Mouse (Mus musculus): ENCODE results near the gene Fbxo48. TPM values are rescaled to one million over a fixed set of nuclear protein-coding genes. Genes with fewer than 3 reads are reported as not detected.

Gene Fbxo48
- total and polyA plus RNA-seq, 2 experiments from 2014 or later, result 0.27 TPM; not detected in 1

GRCm38 (mm10) chr11:16951761-16952010 is 511 bp downstream of the Fbxo48 start:
- no peak for TF ChIP-seq EP300 (IDR thresholded peaks at IDR 0.05; ENCODE audit: low read depth)

GRCm38 (mm10) chr11:16956115-16956862 is 5.1 kb downstream of the Fbxo48 start:
- Histone ChIP-seq H3K27ac (ENCODE audit: low read depth) (no peak overlapping the region), H3K9me3 (replicated peaks; ENCODE audit: control insufficient read depth, low read length) (no peaks in the 10 kb centered on the region), H3K4me3 (ENCODE audit: low read depth, low read length) (no peak overlapping the region), H3K27me3 (ENCODE audit: control insufficient read depth, insufficient read depth, low read length) (no peaks in the 10 kb centered on the region), H3K36me3 (replicated peaks; ENCODE audit: control insufficient read depth, insufficient read depth, low read length) (no peaks in the 10 kb centered on the region), H3K9ac (replicated peaks; ENCODE audit: low read depth, low read length) (no peak overlapping the region), H3K4me1 (ENCODE audit: control insufficient read depth, insufficient read depth) (peaks cover 10% of the 10 kb centered on the region), H3K4me2 (ENCODE audit: low read depth, low read length) (no peak overlapping the region)
- DNase-seq (ENCODE audit: low spot score) (no peak), ATAC-seq (ENCODE audit: insufficient read depth, low read depth) (no peak)
- TF ChIP-seq EP300 (IDR thresholded peaks at IDR 0.05; ENCODE audit: low read depth) (no peak), CTCF (IDR thresholded peaks at IDR 0.05; ENCODE audit: low read depth) (no peak)
- WGBS, result 70% methylated on average over 6 of the region's 6 CpGs

More at GRCm38 (mm10) chr11:16951761-16952010, 511 bp downstream of the Fbxo48 start:
- no peak for DNase-seq (ENCODE audit: low spot score)
- WGBS, result under 1% methylated on average over 9 of the region's 9 CpGs
- Histone ChIP-seq H3K27me3 (ENCODE audit: control insufficient read depth, insufficient read depth, low read length) (no peaks in the 10 kb centered on the region), H3K36me3 (replicated peaks; ENCODE audit: control insufficient read depth, insufficient read depth, low read length) (no peaks in the 10 kb centered on the region), H3K27ac (ENCODE audit: low read depth) (peak overlapping the region; percentile 56), H3K4me2 (ENCODE audit: low read depth, low read length) (peak overlapping the region; percentile 85), H3K4me3 (ENCODE audit: low read depth, low read length) (peak overlapping the region; percentile 60), H3K9ac (replicated peaks; ENCODE audit: low read depth, low read length) (peak overlapping the region; percentile 56), H3K4me1 (ENCODE audit: control insufficient read depth, insufficient read depth) (peaks cover 10% of the 10 kb centered on the region), H3K9me3 (replicated peaks; ENCODE audit: control insufficient read depth, low read length) (no peaks in the 10 kb centered on the region)
- no peak for ATAC-seq (ENCODE audit: insufficient read depth, low read depth)

- H3K36me3 ChIP-seq (replicated peaks; ENCODE audit: control insufficient read depth, insufficient read depth, low read length), result no peaks in the 10 kb centered on the region
- H3K9me3 ChIP-seq (replicated peaks; ENCODE audit: control insufficient read depth, low read length), result no peaks in the 10 kb centered on the region
- no peak overlapping the region for H3K4me2 ChIP-seq (ENCODE audit: low read depth, low read length)
- peaks cover 4% of the 10 kb centered on the region for H3K4me1 ChIP-seq (ENCODE audit: control insufficient read depth, insufficient read depth)
- no peak for ATAC-seq (ENCODE audit: insufficient read depth, low read depth)
- H3K27me3 ChIP-seq (ENCODE audit: control insufficient read depth, insufficient read depth, low read length), result no peaks in the 10 kb centered on the region
- 89% methylated on average over 6 of the region's 6 CpGs for WGBS
- H3K4me3 ChIP-seq (ENCODE audit: low read depth, low read length), result no peak overlapping the region
- no peak for DNase-seq (ENCODE audit: low spot score)
- TF ChIP-seq EP300 (IDR thresholded peaks at IDR 0.05; ENCODE audit: low read depth), result no peak
- no peak for TF ChIP-seq CTCF (IDR thresholded peaks at IDR 0.05; ENCODE audit: low read depth)
- H3K27ac ChIP-seq (ENCODE audit: low read depth), result no peak overlapping the region
- H3K9ac ChIP-seq (replicated peaks; ENCODE audit: low read depth, low read length), result no peak overlapping the region
Observed at GRCm38 (mm10) chr11:16957030-16957429, 5.9 kb downstream of the Fbxo48 start.

GRCm38 (mm10) chr11:16958520-16958919 is 7.3 kb downstream of the Fbxo48 start:
- Histone ChIP-seq H3K27me3 (ENCODE audit: control insufficient read depth, insufficient read depth, low read length) (no peaks in the 10 kb centered on the region), H3K4me2 (ENCODE audit: low read depth, low read length) (no peak overlapping the region), H3K9me3 (replicated peaks; ENCODE audit: control insufficient read depth, low read length) (no peaks in the 10 kb centered on the region), H3K27ac (ENCODE audit: low read depth) (no peak overlapping the region), H3K36me3 (replicated peaks; ENCODE audit: control insufficient read depth, insufficient read depth, low read length) (no peaks in the 10 kb centered on the region), H3K4me1 (ENCODE audit: control insufficient read depth, insufficient read depth) (no peaks in the 10 kb centered on the region), H3K4me3 (ENCODE audit: low read depth, low read length) (no peak overlapping the region), H3K9ac (replicated peaks; ENCODE audit: low read depth, low read length) (no peak overlapping the region)
- DNase-seq (ENCODE audit: low spot score) (no peak), ATAC-seq (ENCODE audit: insufficient read depth, low read depth) (no peak)
- TF ChIP-seq CTCF (IDR thresholded peaks at IDR 0.05; ENCODE audit: low read depth) (no peak), EP300 (IDR thresholded peaks at IDR 0.05; ENCODE audit: low read depth) (no peak)
- 65% methylated on average over 1 of the region's 1 CpGs for WGBS

GRCm38 (mm10) chr11:16967806-16968205 is 16.6 kb downstream of the Fbxo48 start:
- H3K9ac ChIP-seq (replicated peaks; ENCODE audit: low read depth, low read length), result no peak overlapping the region
- no peak overlapping the region for H3K4me2 ChIP-seq (ENCODE audit: low read depth, low read length)
- no peaks in the 10 kb centered on the region for H3K9me3 ChIP-seq (replicated peaks; ENCODE audit: control insufficient read depth, low read length)
- TF ChIP-seq EP300 (IDR thresholded peaks at IDR 0.05; ENCODE audit: low read depth), result no peak
- TF ChIP-seq CTCF (IDR thresholded peaks at IDR 0.05; ENCODE audit: low read depth), result peak; percentile 49
- H3K4me1 ChIP-seq (ENCODE audit: control insufficient read depth, insufficient read depth), result no peaks in the 10 kb centered on the region
- H3K4me3 ChIP-seq (ENCODE audit: low read depth, low read length), result no peak overlapping the region
- H3K27ac ChIP-seq (ENCODE audit: low read depth), result no peak overlapping the region
- no peaks in the 10 kb centered on the region for H3K36me3 ChIP-seq (replicated peaks; ENCODE audit: control insufficient read depth, insufficient read depth, low read length)
- H3K27me3 ChIP-seq (ENCODE audit: control insufficient read depth, insufficient read depth, low read length), result no peaks in the 10 kb centered on the region
- WGBS, result 19% methylated on average over 2 of the region's 2 CpGs
- DNase-seq (ENCODE audit: low spot score) (peak; percentile 29), ATAC-seq (ENCODE audit: insufficient read depth, low read depth) (no peak)

- no peak overlapping the region for H3K9ac ChIP-seq (replicated peaks; ENCODE audit: low read depth, low read length)
- H3K9me3 ChIP-seq (replicated peaks; ENCODE audit: control insufficient read depth, low read length), result no peaks in the 10 kb centered on the region
- no peak overlapping the region for H3K4me2 ChIP-seq (ENCODE audit: low read depth, low read length)
- no peak for ATAC-seq (ENCODE audit: insufficient read depth, low read depth)
- no peak for DNase-seq (ENCODE audit: low spot score)
- WGBS, result 29% methylated on average over 2 of the region's 2 CpGs
- TF ChIP-seq EP300 (IDR thresholded peaks at IDR 0.05; ENCODE audit: low read depth) (no peak), CTCF (IDR thresholded peaks at IDR 0.05; ENCODE audit: low read depth) (no peak)
- H3K4me1 ChIP-seq (ENCODE audit: control insufficient read depth, insufficient read depth), result no peaks in the 10 kb centered on the region
- H3K27ac ChIP-seq (ENCODE audit: low read depth), result no peak overlapping the region
- no peak overlapping the region for H3K4me3 ChIP-seq (ENCODE audit: low read depth, low read length)
- H3K36me3 ChIP-seq (replicated peaks; ENCODE audit: control insufficient read depth, insufficient read depth, low read length), result no peaks in the 10 kb centered on the region
- H3K27me3 ChIP-seq (ENCODE audit: control insufficient read depth, insufficient read depth, low read length), result no peaks in the 10 kb centered on the region
Observed at GRCm38 (mm10) chr11:16969650-16970049, 18.5 kb downstream of the Fbxo48 start.
